Mouse (Mus musculus) adrenal gland, postnatal 14 days (tissue): ENCODE results near the gene Lgr6. TPM values are rescaled to one million over a fixed set of nuclear protein-coding genes. Genes with fewer than 3 reads are reported as not detected.

Source experiments
- DNase-seq: peaks from one replicate; pipeline ENCODE4 v3.0.0; 2021; ENCODE audit warnings: mixed read lengths
- long read RNA-seq, 2 experiments: library from polyadenylated mRNA; stranded (forward); transcript quantifications; one replicate each; pipeline ENCODE4 v2.0.0; 2021
- total RNA-seq: library from RNA; stranded (reverse); gene quantifications from 2 replicates; pipeline ENCODE4 v1.2.3, GENCODE M21; 2021

Lgr6 gene
- total RNA-seq: 15.1 and 22.0 TPM in 2 replicates
- long read RNA-seq, experiment 1, full-length matches to known transcripts: 6 of 10 reads
- long read RNA-seq, experiment 1, partial matches to known transcripts: 0 of 10 reads
- long read RNA-seq, experiment 1, other reads (novel, unspliced or antisense): 4 of 10 reads
- long read RNA-seq, experiment 2, full-length matches to known transcripts: 5 of 25 reads
- long read RNA-seq, experiment 2, partial matches to known transcripts: 2 of 25 reads
- long read RNA-seq, experiment 2, other reads (novel, unspliced or antisense): 18 of 25 reads

DNA sequence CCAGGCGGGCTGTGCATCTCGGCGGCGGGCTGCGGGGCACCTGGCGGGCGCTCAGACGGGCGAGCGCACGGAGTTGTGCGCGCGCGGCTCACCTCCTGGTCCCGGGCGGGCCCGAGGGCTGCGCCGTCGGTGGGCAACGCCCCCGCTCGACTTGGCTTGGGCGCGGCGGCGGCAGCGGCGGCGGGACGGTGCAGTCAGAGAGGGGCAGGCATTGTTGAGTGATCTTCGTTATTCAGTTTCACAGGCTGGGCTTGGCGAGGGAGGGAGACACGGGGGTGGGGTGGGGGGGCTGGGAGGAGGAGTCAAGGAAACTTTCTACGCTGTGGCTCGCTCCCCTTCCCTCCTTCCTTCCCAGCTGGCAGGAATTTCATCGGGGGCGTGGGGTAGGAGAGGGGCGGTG lies at the start of gene Lgr6:
TSS of gene Lgr6 (minus strand) at position 153 of the 400 bp plus-strand sequence.
- DNase-seq: peak; percentile 41

DNA sequence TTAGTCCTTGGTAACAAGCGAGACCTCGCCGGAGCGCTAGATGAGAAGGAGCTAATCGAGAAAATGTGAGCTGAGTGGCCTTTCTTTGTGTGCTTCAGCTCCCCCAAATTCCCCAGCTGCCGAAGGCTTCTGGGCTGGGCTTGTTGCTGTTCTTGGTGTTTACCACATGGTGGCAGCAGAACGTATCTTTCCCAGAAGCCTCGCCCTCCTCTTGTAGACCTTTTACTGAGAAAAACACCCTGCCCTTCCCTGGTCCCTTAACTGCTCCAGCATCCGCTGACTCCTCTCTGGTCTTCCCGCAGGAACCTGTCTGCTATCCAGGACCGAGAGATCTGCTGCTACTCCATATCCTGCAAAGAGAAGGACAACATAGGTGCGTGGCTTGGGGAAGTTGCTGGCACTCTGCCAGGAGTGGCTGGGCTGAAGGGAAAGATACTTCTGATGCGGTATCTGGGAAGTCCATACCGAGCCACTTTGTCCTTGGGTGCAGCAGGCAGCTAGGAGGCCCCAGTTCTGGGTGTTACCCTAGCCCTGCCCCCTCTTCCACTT lies 49.4 kb upstream of the Lgr6 start:
- peak; percentile 79 for DNase-seq

DNA sequence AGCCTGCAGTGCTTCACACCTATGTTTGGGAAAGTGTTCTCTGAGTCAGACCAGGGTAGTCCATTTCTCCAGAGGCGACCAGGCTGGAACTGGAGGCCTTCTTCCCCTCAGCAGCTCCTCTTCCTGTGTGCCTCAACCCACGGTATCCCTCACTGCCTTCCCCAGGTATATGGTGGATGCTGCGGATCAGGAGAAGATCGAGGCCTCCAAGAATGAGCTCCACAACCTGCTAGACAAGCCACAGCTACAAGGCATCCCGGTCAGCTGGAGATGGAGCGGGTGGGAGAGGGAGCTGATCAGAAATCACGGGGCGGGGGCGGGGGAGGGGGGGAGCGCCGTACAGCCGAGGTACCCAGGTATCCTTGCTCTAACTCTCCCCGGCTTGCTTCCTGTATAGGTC lies 48.9 kb upstream of the Lgr6 start:
- no peak for DNase-seq

DNA sequence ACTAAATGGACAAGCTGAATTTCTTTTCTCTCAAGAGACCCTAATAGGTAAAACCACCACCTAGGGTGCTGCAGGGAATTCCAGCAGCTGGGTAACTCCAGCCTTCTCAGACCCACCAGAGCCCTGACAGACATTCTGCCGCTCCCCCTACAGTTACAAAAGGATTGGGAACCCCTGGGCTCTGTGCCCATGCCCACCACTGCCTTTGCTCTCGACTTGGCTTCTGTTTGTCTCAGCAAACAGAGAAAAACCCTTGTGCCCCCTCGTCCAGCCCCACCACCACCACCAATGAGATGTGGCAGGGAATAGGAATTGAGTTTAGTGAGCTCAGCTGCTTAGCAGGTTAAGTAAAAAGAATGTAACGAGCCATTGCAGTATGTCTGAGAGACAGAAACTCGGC lies 43.9 kb upstream of the Lgr6 start:
- no peak for DNase-seq

DNA sequence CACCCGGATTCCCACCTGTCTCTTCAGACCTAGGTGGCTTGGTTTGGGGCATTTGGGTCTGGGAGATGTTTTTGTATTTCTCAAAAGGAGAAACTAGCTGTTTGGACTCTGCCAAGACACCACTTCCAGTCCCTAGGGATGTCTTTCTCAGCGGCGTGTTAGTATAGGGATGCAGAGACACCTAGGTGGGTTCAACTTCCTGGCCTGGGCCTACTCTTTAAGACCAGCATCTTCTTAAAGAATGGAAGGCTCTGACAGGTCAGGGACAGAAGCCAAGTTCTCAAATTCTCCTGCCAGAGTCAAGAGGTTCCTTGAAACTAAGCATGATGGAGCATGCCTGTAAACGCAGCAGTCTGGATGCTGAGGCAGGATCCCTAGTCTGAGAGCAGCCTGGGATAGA lies 43.4 kb upstream of the Lgr6 start:
- no peak for DNase-seq

DNA sequence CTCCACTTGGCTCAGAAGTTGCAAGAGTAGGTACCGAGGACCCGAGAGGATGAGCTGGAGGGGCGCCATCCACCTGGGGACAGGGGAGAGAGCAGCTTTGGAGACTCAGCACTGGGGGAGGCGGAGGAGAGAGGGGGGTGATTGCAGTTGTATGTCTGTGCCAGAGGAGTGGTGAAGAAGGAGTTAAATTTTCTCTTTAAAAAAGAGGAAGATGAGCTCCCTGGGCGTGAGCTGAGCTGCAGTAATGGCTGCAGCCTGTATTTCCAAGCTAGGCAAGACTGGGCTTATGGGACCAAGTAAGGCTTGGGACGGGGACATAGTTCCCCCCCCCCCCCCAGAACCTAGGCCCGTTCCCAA lies 42.6 kb upstream of the Lgr6 start:
- no peak for DNase-seq

DNA sequence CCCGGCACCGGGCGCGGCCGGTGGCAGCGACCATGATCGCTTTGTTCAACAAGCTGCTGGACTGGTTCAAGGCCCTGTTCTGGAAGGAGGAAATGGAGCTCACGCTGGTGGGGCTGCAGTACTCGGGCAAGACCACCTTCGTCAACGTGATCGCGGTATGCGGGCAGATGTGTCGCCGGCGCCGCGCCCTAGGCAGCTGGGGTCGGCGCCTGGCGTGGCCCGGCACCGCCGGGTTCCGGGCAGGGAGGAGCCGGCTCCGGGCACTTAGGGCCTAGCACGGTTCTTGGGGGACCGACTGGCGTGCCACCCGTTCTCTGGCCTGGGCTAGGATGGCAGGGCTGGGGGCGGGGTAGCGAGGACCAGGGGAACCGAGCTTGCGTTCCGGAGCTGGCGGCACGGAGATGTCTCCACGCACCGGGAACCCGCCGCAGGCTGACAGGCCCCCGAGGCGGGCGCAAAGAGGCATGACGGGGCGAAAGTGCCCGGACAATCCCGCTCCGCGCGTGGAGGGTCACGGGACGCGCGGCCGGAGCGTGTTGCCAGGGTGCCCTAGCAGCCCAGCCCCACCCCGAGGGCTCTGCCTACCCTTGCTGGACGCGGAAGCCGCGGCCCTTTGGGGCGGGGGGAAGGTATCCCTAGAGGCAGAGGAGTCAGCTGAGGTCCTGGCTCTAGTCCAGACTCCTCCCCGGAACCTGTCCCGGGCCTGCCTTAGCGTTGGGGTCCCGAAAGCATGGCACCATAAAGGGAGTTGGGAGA lies 42.0 kb upstream of the Lgr6 start:
- peak; percentile 94 for DNase-seq

DNA sequence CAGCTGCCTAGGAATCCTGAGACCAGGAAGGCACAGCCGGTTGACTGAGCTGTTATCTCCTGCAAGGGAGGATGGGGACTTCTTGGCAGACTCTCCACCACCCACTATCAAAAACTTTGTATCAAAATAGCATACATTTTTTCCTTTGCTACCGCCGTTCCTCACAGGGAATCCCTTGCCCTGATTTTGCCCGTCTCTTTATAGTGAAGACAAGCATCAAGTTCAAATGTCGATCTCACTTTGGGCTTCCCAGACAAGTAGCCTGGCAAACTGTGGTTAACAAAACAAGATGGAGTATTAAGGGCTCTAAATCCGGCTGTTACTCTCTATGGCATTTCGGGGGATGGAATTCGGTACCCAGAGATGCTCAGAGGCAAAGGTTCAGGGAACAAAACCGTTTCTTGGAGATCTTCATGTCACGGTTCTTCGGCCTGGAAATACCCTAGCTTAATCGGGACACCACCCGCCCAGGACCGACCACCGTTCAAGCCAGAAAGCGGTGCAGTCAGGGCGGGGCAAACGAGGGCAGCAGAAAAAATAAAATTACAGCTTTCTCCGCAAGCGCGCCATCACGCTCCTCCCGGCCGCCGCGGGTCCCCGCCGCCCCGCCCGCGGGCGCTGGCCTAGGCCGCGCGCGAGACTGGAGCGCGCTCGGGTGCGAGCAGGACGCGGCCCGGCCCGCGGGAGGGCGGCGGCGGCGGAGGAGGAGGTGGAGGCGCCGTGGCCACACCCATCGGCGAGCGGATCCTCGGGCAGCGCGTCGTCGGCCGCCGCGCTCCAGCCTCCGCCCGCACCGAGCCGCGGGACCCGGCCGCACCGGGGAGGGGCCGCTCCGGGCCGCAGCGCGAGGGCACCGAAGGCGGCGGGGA lies 41.2 kb upstream of the Lgr6 start, which contains the start of gene Arl8a:
TSS of gene Arl8a (plus strand) at position 748 of the 869 bp plus-strand sequence.
- DNase-seq: peak; percentile 93

DNA sequence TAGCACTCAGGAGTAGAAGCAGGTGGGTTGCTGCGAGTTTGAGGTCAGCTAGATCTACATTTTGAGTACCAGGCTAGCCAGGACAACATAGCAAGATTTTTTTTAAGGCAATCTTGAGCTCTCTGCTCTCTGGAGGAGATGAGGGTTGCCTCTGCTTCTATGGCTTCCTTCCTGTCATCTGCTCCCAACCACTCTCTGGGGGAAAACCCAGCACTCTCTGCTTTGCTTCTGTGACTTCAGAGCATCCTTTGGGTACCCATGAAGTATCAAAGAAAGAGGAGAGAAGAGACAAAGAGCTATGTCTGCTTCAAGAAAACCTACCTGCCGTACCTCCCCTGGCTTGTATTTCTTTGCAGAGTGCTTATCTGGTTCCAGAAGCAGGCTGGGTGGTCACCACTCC lies 38.9 kb upstream of the Lgr6 start:
- no peak for DNase-seq

DNA sequence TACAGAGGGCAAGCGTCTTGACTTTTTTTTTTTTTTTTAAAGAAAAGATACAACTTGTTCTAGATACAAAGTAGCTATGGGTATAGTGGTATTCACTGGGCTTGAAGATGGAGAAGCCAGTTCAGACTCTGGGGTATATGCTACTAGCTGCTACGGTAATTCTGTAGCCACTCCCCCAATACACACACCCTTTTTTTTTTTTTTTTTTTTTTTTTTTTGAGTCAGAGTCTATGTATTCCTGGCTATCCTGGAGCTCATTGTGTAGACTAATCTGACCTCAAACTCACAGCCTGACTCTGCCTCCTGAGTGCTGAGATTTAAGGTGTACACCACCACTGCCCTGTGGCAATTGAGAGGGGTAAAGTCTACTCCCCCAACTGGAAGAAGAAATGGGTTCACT lies 37.4 kb upstream of the Lgr6 start:
- DNase-seq: no peak

DNA sequence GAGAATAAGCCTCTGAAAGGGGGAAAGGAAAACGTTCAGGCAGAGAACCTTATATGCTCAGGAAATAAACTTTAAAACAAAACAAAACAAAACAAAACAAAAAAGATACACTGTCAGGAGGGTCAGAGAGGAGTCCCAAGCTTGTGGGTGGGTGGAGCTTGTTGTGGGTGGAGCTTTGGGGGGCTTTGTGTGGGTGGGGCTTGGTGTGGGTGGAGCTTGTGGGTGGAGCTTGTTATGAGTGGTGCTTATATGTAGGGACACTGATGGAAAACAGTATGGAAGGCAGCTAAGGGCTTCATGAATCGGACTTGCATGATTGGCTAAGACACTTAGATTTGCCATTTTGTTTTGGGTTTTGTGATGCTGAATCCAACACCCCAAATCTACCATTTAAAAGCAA lies 34.8 kb upstream of the Lgr6 start:
- DNase-seq: no peak

DNA sequence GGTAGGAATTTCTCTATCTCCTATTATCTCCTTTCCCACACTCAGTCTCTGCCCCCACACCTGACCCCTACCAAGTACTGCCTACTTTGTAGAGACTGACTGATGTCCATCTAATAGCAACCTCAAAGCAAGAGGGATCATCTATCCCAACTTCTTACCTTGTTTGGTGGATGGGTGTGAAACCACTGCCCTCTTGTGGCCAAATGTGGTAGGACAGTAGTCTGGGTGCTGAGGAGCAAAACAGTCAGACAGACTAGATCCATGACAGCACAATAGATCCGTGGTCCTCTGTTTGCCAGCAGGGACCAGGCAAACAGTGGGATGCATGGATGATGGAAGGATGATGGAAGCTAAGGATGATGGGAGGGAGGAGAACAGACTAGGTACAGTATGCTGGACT lies 31.4 kb upstream of the Lgr6 start:
- DNase-seq: peak; percentile 72

DNA sequence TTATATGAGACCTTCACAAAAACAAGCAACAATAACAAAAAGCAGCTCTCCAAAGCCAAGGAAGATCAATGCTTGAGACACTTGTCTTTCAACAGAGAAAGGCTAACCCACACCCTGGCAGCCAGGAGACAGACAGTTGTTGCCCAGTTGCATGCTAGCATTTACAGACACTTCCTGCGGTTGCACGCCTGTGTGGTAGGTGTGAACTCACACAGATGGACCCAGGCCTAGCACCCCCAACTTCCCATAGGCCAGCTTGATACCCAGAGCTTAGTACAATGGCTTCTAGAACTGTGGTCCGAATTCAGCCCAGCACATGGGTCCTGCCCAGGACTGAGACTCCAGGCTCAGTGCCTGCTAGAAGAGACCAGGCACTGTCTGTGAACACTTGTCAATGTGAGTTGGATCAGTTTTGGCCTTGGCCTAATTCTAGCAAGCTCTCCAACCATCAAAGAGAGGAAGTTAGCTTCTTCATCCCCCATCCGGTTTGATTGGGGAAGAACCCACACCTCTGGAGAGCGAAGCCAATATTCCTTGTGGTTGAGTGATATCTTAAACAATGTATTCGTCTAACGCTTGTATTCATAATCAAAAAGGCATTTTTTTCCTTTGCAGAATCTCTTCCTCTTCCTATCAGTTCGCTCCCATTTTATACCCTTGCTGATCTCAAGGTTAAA lies 30.2 kb upstream of the Lgr6 start:
- DNase-seq: no peak

DNA sequence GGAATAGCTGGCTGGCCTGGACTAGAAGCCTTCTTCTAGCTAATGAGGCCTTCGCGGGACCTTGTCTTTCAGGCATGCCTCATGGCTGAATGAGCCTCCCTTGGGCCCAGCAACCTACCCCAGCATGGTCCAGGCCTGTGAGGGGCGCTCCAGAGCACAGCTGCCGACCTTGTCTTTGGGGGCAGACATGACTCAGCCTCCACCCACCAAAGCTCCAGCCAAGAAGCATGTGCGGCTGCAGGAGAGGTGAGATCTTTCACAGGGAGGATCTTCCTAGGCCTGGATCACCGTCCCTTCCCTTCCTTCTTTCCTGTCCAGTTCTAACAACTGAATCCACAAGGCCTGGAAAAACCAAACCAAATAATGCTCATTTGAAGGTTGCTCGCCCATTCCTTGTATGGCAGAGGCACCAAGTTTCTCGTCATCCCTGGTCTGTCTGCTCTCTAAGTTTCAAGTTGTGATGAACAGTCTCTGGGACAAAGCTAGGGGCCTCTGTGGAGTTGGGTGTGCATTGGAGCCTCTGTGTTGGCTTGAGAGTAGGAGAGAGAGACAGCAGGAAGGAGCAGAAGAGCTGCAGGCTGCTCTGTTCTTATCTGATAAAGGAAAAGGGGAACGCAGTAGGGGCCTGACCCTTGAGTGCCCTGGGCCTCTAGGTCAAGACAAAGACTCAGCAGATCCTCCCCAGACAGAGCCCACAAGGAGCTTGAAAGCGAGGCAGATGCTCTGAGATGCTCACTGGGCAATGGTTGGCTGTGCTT lies 28.8 kb upstream of the Lgr6 start:
- DNase-seq: no peak

DNA sequence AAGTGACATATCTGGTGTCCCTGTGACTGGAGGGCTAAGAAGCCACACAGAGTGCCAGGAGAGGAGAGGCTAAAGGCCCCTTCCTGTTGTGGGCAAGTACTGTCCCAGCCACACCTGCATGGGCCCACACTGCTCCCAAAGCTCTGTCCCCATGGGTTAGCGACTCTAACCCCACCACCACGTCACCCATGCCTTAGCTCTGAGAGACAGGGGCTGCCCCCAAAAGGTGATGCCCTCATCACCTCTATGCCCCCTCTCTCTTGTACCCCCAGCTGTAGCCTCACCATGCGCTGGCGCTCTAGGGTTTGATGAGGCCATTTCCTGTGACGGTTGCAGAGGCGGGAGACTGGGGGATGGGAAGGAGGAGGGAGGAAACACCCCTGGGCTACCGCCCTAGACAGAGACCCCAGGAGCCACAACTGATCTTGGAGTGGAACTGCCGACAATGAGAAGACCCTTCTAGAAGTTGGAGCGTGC lies 27.9 kb upstream of the Lgr6 start:
- no peak for DNase-seq

DNA sequence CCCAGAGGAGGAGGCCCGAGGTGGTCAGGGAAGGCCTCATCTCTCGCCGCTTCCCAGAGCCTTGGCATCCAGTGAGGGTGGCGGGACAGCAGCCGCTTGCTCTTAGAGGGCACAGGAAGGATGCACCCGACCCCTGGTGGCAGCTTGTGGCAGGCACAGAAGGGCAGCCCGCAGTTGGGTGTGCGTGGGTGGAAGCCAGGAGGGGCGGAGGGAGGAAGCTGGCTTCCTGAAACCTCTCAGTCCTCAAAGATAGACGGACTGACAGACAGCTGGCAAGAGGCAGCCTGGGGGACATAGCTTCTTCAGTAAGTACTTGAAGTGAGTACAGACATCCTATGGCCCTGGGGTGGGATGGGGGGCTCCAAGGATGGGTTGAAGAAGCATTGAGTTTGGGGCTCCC lies 27.4 kb upstream of the Lgr6 start, which contains the start of gene Ptpn7:
TSS of gene Ptpn7 (plus strand) at position 228 of the 400 bp plus-strand sequence.
- DNase-seq: peak; percentile 92

DNA sequence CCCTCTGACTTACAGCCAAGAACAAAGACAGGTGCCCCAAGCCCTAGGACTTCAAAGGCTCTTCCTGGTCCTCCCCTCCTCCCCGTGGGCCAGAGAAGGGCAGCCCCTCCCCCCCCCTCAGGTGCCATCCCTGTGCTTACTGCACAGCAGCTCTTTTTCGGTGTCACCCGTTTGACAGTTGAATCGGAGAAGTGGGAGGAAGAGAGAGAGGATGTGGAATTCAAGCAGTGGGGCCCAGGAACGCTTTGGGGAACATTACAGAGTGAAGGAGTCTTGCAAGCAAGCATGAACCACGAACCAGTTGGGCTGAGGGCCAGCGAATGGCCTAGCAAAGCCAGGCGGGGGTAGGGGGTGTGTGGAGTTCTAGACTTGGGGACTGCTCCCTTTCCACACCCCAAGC lies 26.5 kb upstream of the Lgr6 start:
- DNase-seq: no peak

DNA sequence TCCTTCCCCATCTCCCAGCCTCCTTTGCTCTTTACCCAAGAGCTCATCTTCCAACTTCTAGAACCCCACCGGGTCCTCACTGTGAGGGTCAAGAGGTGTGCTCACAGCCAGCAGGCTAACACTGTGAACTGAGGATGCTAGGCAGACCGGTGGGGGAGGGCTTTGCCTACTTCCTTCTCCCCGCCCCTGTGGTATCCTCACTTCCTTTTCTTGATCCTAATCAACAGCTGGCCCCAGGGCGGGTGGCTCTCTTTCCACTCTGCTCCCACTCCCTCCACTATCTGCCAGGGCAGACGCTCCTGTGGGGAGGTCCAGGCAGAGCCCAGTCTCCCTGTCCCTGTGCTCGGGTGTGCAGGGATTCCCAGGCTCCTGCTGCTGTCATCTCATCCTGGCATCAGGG lies 26.0 kb upstream of the Lgr6 start:
- DNase-seq: peak; percentile 40

DNA sequence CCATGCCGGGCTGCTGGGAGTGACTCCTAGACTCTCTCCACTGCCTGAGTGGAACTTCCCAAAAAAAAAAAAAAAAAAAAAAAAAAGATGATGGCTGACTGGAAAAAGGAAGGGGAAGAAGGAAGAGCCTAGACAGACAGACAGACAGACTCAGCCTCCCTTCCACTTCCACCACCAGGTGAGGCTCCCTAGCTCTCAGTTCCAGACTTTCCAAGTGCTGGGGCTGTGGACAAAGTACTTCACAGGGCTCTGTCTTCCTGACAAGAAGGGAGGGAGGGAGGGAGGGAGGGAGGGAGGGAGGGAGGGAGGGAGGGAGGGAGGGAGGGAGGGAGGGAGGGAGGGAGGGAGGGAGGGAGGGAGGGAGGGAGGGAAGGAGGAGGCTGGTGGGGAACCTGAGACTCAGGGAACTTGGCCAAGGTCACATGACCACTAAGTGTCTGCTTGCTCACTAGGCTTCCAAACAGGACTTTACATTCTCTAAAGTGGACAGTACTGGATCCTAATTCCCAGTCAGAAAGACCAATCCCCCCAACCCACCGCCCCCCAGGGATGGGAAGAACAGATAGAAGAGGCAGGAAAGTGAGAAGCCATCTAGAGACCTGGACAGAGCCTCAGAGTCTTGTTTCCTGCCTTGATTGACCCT lies 25.4 kb upstream of the Lgr6 start:
- no peak for DNase-seq

DNA sequence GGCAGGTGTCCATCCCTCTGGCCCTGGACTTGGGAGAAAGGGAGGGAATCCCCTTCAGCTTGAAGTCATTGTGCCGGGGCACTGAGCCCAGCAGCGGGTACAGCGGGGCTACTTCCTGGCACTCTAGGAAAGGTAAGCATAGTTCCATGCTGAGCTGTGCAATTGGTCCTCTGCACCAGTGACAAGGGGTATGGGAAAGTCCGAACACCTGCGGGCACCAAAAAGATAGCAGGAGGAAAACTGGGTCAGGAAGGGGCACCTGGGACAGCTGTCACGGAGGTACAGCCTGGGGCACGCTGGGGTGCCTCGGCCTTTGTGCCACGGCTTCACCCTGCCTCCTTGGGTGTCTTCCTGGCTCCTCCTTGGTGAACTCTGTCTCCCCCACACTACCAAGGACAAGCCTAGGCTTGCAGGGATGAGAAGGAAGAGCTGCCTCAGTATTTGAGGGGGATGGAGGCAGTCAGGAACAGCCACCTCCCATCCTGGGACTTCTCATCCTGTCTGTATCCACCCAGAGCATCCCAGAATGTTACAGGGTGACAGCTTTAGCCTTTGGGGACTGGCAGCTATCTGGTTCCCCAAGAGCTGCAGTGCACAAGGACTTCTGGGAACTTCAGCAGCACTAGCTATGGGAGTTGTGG lies 24.6 kb upstream of the Lgr6 start:
- DNase-seq: no peak
